Mouse (Mus musculus): ENCODE results near the gene Psmc3. TPM values are rescaled to one million over a fixed set of nuclear protein-coding genes. Genes with fewer than 3 reads are reported as not detected.
"Not testable (repeated sequence)": the region's sequence is repeated elsewhere in the genome, so short reads cannot be mapped to it uniquely, and the experiment has no call there.

The Psmc3 gene
- polyA plus RNA-seq, 1 experiment from 2014 or later = 276 TPM

GRCm38 (mm10) chr2:91109807-91110385, 56.1 kb downstream of the Psmc3 start:
- ChIA-PET POLR2A (no interaction called here), CTCF (interaction anchor here (1.1 kb wide), 1 partner anchor 40 kb away, joined by 3 read pairs; the partner anchor contains the start of gene Slc39a13)
- in situ Hi-C loops (cut with MboI; ENCODE audit: low pct_unique_long_range_greater_than_20kb) = loop anchor here (5.0 to 10.0 kb wide), 3 partner anchors 38 to 375 kb away; partner anchors contain the start of gene Slc39a13
- DNase-seq (ENCODE audit: low read depth, low spot score) (no peak), ATAC-seq (no peak)
- TF ChIP-seq CTCF (IDR thresholded peaks at IDR 0.05) = no peak
- H3K27me3 ChIP-seq = no peaks in the 10 kb centered on the region

- ATAC-seq (no peak), DNase-seq (ENCODE audit: low read depth, low spot score) (no peak)
- in situ Hi-C loops (cut with MboI; ENCODE audit: low pct_unique_long_range_greater_than_20kb) = loop anchor here (5.0 to 10.0 kb wide), 2 partner anchors 107 to 374 kb away; no protein-coding TSS in a partner anchor
- CTCF ChIA-PET = interaction anchor here (1.1 kb wide), 1 partner anchor 40 kb away, joined by 3 read pairs; the partner anchor contains the start of gene Slc39a13
- H3K27me3 ChIP-seq = no peaks in the 10 kb centered on the region
- POLR2A ChIA-PET = no interaction called here
- no peak for TF ChIP-seq CTCF (IDR thresholded peaks at IDR 0.05)
Measured at GRCm38 (mm10) chr2:91110429-91110828, 56.6 kb downstream of the Psmc3 start.

- ATAC-seq; DNase-seq (ENCODE audit: low read depth, low spot score); H3K27me3 ChIP-seq: not testable (repeated sequence)
- in situ Hi-C loops (cut with MboI; ENCODE audit: low pct_unique_long_range_greater_than_20kb) = loop anchor here (5.0 to 10.0 kb wide), 2 partner anchors 105 to 373 kb away; no protein-coding TSS in a partner anchor
- ChIA-PET CTCF (interaction anchor here (1.0 to 2.1 kb wide), 2 partner anchors 12 to 41 kb away, joined by 3 to 7 read pairs; partner anchors contain the start of gene Slc39a13), POLR2A (interaction anchor here (1.1 kb wide), 1 partner anchor 126 kb away, joined by 3 read pairs; no protein-coding TSS in a partner anchor)
Measured at GRCm38 (mm10) chr2:91111832-91112231, 58.0 kb downstream of the Psmc3 start.

GRCm38 (mm10) chr2:91112491-91112890, 58.7 kb downstream of the Psmc3 start:
- no peaks in the 10 kb centered on the region for H3K27me3 ChIP-seq
- TF ChIP-seq CTCF (IDR thresholded peaks at IDR 0.05) = no peak
- DNase-seq (ENCODE audit: low read depth, low spot score) (no peak), ATAC-seq (peak; percentile 67)
- ChIA-PET POLR2A (interaction anchor here (0.8 to 1.1 kb wide), 2 partner anchors 125 to 371 kb away, joined by 3 read pairs; no protein-coding TSS in a partner anchor), CTCF (interaction anchor here (2.1 kb wide), 1 partner anchor 42 kb away, joined by 7 read pairs; the partner anchor contains the start of gene Slc39a13)
- in situ Hi-C loops (cut with MboI; ENCODE audit: low pct_unique_long_range_greater_than_20kb) = loop anchor here (5.0 to 10.0 kb wide), 2 partner anchors 105 to 372 kb away; no protein-coding TSS in a partner anchor

- in situ Hi-C loops (cut with MboI; ENCODE audit: low pct_unique_long_range_greater_than_20kb) = loop anchor here (5.0 to 10.0 kb wide), 2 partner anchors 104 to 371 kb away; no protein-coding TSS in a partner anchor
- ChIA-PET CTCF (interaction anchor here (2.1 to 2.7 kb wide), 3 partner anchors 10 to 52 kb away, joined by 7 to 8 read pairs (median 7); partner anchors contain the start of gene Slc39a13), POLR2A (interaction anchor here (0.6 kb wide), 1 partner anchor 127 kb away, joined by 4 read pairs; no protein-coding TSS in a partner anchor)
- ATAC-seq = no peak
- TF ChIP-seq CTCF (IDR thresholded peaks at IDR 0.05) = no peak
- no peaks in the 10 kb centered on the region for H3K27me3 ChIP-seq
- DNase-seq (ENCODE audit: low read depth, low spot score) = no peak
Measured at GRCm38 (mm10) chr2:91113334-91113733, 59.5 kb downstream of the Psmc3 start.

GRCm38 (mm10) chr2:91113852-91114251, 60.0 kb downstream of the Psmc3 start:
- CTCF ChIA-PET = interaction anchor here (2.1 to 2.7 kb wide), 3 partner anchors 10 to 52 kb away, joined by 7 to 8 read pairs (median 7); partner anchors contain the start of gene Slc39a13
- POLR2A ChIA-PET = no interaction called here
- H3K27me3 ChIP-seq = no peaks in the 10 kb centered on the region
- ATAC-seq (no peak), DNase-seq (ENCODE audit: low read depth, low spot score) (no peak)
- in situ Hi-C loops (cut with MboI; ENCODE audit: low pct_unique_long_range_greater_than_20kb) = loop anchor here (5.0 to 10.0 kb wide), 2 partner anchors 103 to 371 kb away; no protein-coding TSS in a partner anchor
- no peak for TF ChIP-seq CTCF (IDR thresholded peaks at IDR 0.05)

- peaks cover 1% of the 10 kb centered on the region for H3K27me3 ChIP-seq
- CTCF ChIA-PET = interaction anchor here (0.6 to 2.7 kb wide), 41 partner anchors 8 to 388 kb away, joined by 3 to 15 read pairs (median 4); partner anchors contain the start of genes Acp2, Ddb2, Nr1h3 and Slc39a13
- TF ChIP-seq CTCF (IDR thresholded peaks at IDR 0.05) = no peak
- ATAC-seq (peak; percentile 72), DNase-seq (ENCODE audit: low read depth, low spot score) (peak; percentile 68)
- in situ Hi-C loops (cut with MboI; ENCODE audit: low pct_unique_long_range_greater_than_20kb) = loop anchor here (5.0 to 10.0 kb wide), 2 partner anchors 102 to 370 kb away; no protein-coding TSS in a partner anchor
- POLR2A ChIA-PET = no interaction called here
Measured at GRCm38 (mm10) chr2:91114781-91115577, 61.2 kb downstream of the Psmc3 start.

GRCm38 (mm10) chr2:91115578-91115970, 61.8 kb downstream of the Psmc3 start:
- in situ Hi-C loops (cut with MboI; ENCODE audit: low pct_unique_long_range_greater_than_20kb) = loop anchor here (10.0 kb wide), 1 partner anchor 369 kb away; no protein-coding TSS in a partner anchor
- CTCF ChIA-PET = interaction anchor here (0.6 to 2.7 kb wide), 41 partner anchors 8 to 387 kb away, joined by 3 to 15 read pairs (median 4); partner anchors contain the start of genes Acp2, Ddb2, Nr1h3 and Slc39a13
- POLR2A ChIA-PET = no interaction called here
- ATAC-seq (no peak), DNase-seq (ENCODE audit: low read depth, low spot score) (no peak)
- peaks cover 6% of the 10 kb centered on the region for H3K27me3 ChIP-seq
- no peak for TF ChIP-seq CTCF (IDR thresholded peaks at IDR 0.05)

Other genes with a start within 250 kb of the Psmc3 start
- gene Mtch2, start 206.9 kb upstream of the Psmc3 start, polyA plus RNA-seq (2021) = 237 TPM
- 0.04 TPM for gene C1qtnf4, start 168.1 kb upstream of the Psmc3 start, polyA plus RNA-seq (2021)
- 33.0 TPM for gene Kbtbd4, start 149.3 kb upstream of the Psmc3 start, polyA plus RNA-seq (2021)
- gene Ndufs3, start 149.2 kb upstream of the Psmc3 start, polyA plus RNA-seq (2021) = 216 TPM
- gene Celf1, start 113.6 kb upstream of the Psmc3 start, polyA plus RNA-seq (2021) = 92.9 TPM
- 1.2 TPM for gene Rapsn, start 18.4 kb upstream of the Psmc3 start, polyA plus RNA-seq (2021)
- gene Slc39a13, start 16.4 kb downstream of the Psmc3 start, polyA plus RNA-seq (2021) = 148 TPM
- 1.1 TPM for gene Spi1, start 28.4 kb downstream of the Psmc3 start, polyA plus RNA-seq (2021)
- gene Mybpc3, start 64.1 kb downstream of the Psmc3 start, polyA plus RNA-seq (2021) = not detected
- 12.8 TPM for gene Madd, start 129.8 kb downstream of the Psmc3 start, polyA plus RNA-seq (2021)
- 0.36 TPM for gene Nr1h3, start 148.8 kb downstream of the Psmc3 start, polyA plus RNA-seq (2021)
- 45.2 TPM for gene Acp2, start 148.9 kb downstream of the Psmc3 start, polyA plus RNA-seq (2021)
- 16.1 TPM for gene Ddb2, start 183.0 kb downstream of the Psmc3 start, polyA plus RNA-seq (2021)
- gene Pacsin3, start 201.9 kb downstream of the Psmc3 start, polyA plus RNA-seq (2021) = 80.6 TPM
- gene Arfgap2, start 211.0 kb downstream of the Psmc3 start, polyA plus RNA-seq (2021) = 71.1 TPM

All from Patski (cell line).